Mouse (Mus musculus): ENCODE data around the gene Tanc2.
A peak's percentile ranks its signal among the peaks of the same experiment; 100 is the strongest.

Gene Tanc2

DNA sequence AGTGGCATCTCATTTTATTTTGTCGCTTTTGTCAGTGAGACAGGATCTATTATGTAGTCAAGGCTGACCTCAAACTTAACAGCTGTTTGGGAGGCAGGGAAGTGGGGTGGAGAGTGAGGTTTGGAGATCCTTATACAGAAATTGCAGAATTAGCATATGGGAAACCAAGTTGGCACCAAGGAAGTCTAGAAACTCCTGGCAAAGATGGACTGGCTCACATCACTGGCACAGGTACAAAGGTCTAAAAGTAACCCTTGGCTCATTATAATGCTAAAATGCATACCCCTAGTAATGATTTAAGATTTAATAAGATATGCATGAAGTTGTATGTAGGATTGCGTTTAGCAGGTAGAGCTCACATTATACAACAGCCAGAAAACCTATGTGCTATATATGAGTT lies 58.2 kb downstream of the Tanc2 start:
- no peak for DNase-seq (ENCODE audit: low spot score)

GRCm38 (mm10) chr11:105654616-105655015 lies 64.8 kb downstream of the Tanc2 start:
- DNase-seq (ENCODE audit: low spot score), result no peak

GRCm38 (mm10) chr11:105655335-105655734 lies 65.5 kb downstream of the Tanc2 start:
- DNase-seq (ENCODE audit: low spot score), result no peak

GRCm38 (mm10) chr11:105667879-105668278 lies 78.1 kb downstream of the Tanc2 start:
- DNase-seq (ENCODE audit: low spot score), result no peak

GRCm38 (mm10) chr11:105678996-105679395 lies 89.2 kb downstream of the Tanc2 start:
- DNase-seq (ENCODE audit: low spot score), result no peak

- no peak for DNase-seq (ENCODE audit: low spot score)
These were observed 95.0 kb downstream of the Tanc2 start for GRCm38 (mm10) chr11:105684747-105685146.

GRCm38 (mm10) chr11:105700528-105700927 lies 110.7 kb downstream of the Tanc2 start:
- no peak for DNase-seq (ENCODE audit: low spot score)

GRCm38 (mm10) chr11:105719660-105720059 lies 129.9 kb downstream of the Tanc2 start:
- no peak for DNase-seq (ENCODE audit: low spot score)

DNA sequence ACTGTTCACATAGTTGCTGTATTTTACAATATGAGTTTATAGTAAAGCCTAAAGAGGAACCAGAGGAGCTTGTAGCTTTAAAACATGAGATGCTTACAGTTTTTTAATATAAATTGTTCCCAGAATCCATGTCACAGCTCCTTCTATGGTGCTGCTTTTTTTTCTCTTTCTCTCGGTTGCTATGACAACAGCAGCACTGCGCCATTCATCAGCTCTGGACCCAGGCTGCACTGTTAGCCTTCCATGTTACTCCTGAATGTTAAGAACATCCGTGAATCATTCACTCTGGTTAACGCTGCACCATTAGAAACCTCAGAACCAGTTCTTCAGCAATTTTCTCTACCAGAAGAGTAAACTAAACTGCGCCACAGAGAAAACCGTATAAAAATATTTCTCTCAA lies 141.8 kb downstream of the Tanc2 start:
- DNase-seq (ENCODE audit: low spot score), result no peak

GRCm38 (mm10) chr11:105731989-105732531 lies 142.3 kb downstream of the Tanc2 start:
- DNase-seq (ENCODE audit: low spot score), result no peak

- DNase-seq (ENCODE audit: low spot score), result no peak
These were observed 153.4 kb downstream of the Tanc2 start for GRCm38 (mm10) chr11:105743171-105743570.

GRCm38 (mm10) chr11:105749297-105750071 lies 159.7 kb downstream of the Tanc2 start:
- DNase-seq (ENCODE audit: low spot score), result no peak

DNA sequence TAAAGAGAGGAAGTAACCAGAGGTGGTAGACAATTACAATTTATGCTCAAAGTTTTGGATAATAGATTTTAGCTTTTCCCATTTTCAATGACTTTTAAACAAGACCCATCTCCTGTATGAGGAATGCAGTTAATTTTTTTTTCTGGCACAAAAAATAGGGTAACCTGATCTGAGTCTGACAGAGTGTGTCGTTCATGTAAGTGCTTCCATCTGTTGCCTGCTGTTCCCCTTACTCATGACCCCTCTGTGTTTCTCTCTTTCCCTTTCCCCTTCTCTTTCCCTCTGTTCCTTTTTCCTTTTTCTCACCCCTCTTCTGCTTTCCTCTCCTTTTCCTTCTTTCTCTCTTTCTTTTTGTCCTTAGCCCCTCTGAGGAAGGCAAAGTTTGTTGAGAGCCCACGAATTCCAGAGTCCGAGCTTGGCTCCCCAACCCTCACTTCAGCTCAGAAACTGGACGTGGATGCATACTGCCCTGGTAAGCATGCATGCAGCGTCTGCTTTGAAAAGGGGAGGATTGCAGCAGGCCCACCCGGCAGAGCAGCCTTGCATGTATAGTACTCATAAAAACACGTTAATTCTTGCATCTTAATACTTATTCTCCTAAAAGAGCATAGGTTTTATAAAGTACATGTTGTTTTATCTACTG lies 168.9 kb downstream of the Tanc2 start:
- DNase-seq (ENCODE audit: low spot score), result no peak

DNA sequence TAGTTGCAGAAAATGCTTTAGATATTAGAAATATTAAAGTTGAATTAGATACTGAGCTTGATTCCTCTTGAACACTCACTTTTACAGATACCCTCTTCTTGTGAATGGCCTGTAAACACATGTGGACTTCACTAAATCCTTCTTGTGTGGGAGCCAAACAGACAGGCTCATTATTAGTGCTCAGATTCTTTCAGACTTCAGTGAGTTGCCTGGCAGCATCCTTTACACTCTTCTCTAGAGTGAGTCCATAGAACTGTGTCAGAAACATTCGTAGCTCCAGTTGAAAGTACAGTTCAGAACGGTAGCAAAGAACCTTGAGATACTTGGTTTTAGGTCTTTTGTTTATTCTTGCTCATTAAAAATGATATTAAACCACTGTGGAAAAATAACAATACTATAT lies 169.6 kb downstream of the Tanc2 start:
- DNase-seq (ENCODE audit: low spot score), result no peak

- DNase-seq (ENCODE audit: low spot score), result no peak
These were observed 170.6 kb downstream of the Tanc2 start for GRCm38 (mm10) chr11:105760346-105760745.

- no peak for DNase-seq (ENCODE audit: low spot score)
These were observed 188.0 kb downstream of the Tanc2 start for GRCm38 (mm10) chr11:105777802-105778201.

- DNase-seq (ENCODE audit: low spot score), result no peak
These were observed 202.7 kb downstream of the Tanc2 start for GRCm38 (mm10) chr11:105792501-105792900.

GRCm38 (mm10) chr11:105803686-105804085 lies 213.9 kb downstream of the Tanc2 start:
- DNase-seq (ENCODE audit: low spot score), result no peak

DNA sequence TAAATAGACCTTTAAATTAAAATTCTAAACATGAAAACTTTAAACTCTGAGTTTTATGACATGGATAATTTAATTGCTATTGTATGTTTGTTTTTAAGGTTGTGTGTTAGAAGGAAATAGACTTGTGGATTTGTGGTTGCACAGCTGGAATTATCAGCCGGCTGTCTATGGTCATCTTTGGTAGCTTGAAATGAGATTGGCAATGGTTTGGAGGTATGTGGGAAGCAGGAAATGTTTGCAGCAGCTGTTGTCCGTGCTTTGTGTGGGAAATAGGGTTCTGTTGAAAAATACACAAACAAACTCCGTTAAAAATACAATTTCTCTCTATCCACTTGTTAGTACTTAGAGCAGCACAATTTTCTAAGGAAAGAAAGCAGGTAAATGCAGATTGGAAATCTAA lies 215.0 kb downstream of the Tanc2 start:
- no peak for DNase-seq (ENCODE audit: low spot score)

- no peak for DNase-seq (ENCODE audit: low spot score)
These were observed 217.3 kb downstream of the Tanc2 start for GRCm38 (mm10) chr11:105807103-105807502.

GRCm38 (mm10) chr11:105823246-105823645 lies 233.5 kb downstream of the Tanc2 start:
- DNase-seq (ENCODE audit: low spot score), result no peak

DNA sequence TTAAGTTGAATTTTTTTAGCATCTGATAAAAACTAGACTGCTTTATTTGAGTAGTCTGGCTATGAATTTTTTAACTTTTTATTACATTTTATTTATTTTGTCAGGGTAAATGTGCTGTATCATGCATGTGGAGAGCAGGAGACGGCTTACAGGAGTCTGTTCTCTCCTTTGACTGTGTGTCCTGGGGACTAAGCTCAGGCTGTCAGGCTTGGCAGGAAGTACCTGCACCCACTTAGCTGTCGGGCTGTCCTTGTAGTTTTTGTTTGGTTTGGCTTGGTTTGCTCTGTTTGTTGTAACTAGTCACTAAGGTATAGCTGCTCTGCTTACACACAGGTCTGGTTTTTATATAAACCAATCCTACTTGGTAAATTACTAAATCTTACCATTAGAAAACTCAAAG lies 234.0 kb downstream of the Tanc2 start:
- DNase-seq (ENCODE audit: low spot score), result no peak

GRCm38 (mm10) chr11:105828175-105828574 lies 238.4 kb downstream of the Tanc2 start:
- peak; percentile 57 for DNase-seq (ENCODE audit: low spot score)

Measured in testis, postnatal 14 days (tissue).